Comparison of ENCODE assay signal across 25 mouse cellular contexts in the genomic region with DNA sequence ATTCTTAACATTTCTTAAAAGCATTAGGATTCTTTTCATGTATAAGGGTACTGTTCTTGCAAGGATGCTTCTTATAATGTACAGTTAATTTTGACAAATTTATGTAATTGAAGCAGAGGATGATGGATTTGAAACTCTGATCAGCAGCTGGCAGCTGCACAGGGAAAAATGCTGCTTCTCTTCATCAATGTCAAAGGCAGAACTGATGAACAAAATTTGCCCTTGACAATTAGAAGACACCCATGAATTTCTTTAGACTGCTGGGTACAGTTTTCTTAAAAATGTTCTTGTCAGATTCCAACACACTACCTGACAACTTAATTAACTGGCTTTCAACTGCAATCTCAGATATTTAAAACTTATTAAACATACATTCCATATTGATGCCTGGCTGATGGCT.
DNase-seq lines count a peak whose midpoint lies in the region; ATAC-seq and TF ChIP-seq lines count a peak whose summit lies in the region.
"Had no signal": no experiment of that assay in that cellular context is flagged by ENCODE, and none has a peak within 500 bp of the region (broad histone marks: within the 10 kb centered on the region; RNA-seq: fewer than 3 reads in every experiment).

No protein-coding gene starts in this region.

- no peaks in the 10 kb centered on the region for H3K4me1 ChIP-seq in forebrain, embryonic 14.5 days (ENCODE audit: control insufficient read depth, insufficient read depth, low read length)
- 0 out of 2 replicates have a peak, but pooled peaks cover 3% of the 10 kb centered on the region for H3K4me1 ChIP-seq in forebrain, embryonic 10.5 days
- H3K4me1 ChIP-seq in forebrain, postnatal 0 days (ENCODE audit: insufficient read depth): no peaks in the 10 kb centered on the region; the same call in 1 of the 2 replicates
- no peaks in the 10 kb centered on the region for H3K4me1 ChIP-seq in forebrain, embryonic 13.5 days
- peaks cover 3% of the 10 kb centered on the region for H3K4me1 ChIP-seq in heart, embryonic 12.5 days (replicated peaks)

- no peak overlapping the region for H3K9ac ChIP-seq in forebrain, embryonic 14.5 days (ENCODE audit: low read length)
- no peak overlapping the region for H3K9ac ChIP-seq in forebrain, postnatal 0 days
- H3K9ac ChIP-seq in forebrain, embryonic 13.5 days: no peak overlapping the region
- H3K9ac ChIP-seq in heart, embryonic 12.5 days: no peak overlapping the region
- H3K9ac ChIP-seq: embryonic facial prominence, embryonic 13.5 days; embryonic facial prominence, embryonic 15.5 days had no signal

- DNase-seq in forebrain, embryonic 14.5 days (ENCODE audit: low spot score): peak; percentile 22
- no peak for DNase-seq in forebrain, embryonic 10.5 days (ENCODE audit: extremely low spot score, low spot score)
- DNase-seq in forebrain, postnatal 0 days: peak; percentile 30
- peak; percentile 47 for DNase-seq in brain, embryonic 18.5 days (ENCODE audit: low read depth, low spot score)
- DNase-seq: adrenal gland, adult 8-10 months; adrenal gland, postnatal 14 days; adrenal gland, postnatal 36 days; B cell, adult 2 months; cerebellum, adult 11 months; cerebellum, adult 18-20 months; cerebellum, adult 8-10 months; cerebellum, adult 9-11 months; cerebellum, postnatal 14 days; cerebellum, postnatal 36 days; embryo, embryonic 11 days had no signal

- H3K27me3 ChIP-seq in forebrain, embryonic 14.5 days (replicated peaks; ENCODE audit: control insufficient read depth, insufficient read depth, low read length): no peaks in the 10 kb centered on the region
- no peaks in the 10 kb centered on the region for H3K27me3 ChIP-seq in forebrain, embryonic 10.5 days (ENCODE audit: poor library complexity, severe bottlenecking)
- no peaks in the 10 kb centered on the region for H3K27me3 ChIP-seq in forebrain, postnatal 0 days (ENCODE audit: insufficient read depth, low read length)
- H3K27me3 ChIP-seq in forebrain, embryonic 13.5 days: no peaks in the 10 kb centered on the region
- H3K27me3 ChIP-seq in heart, embryonic 12.5 days (replicated peaks): no peaks in the 10 kb centered on the region
- H3K27me3 ChIP-seq: CH12.LX; embryonic facial prominence, embryonic 13.5 days; embryonic facial prominence, embryonic 15.5 days; Patski had no signal

- no peaks in the 10 kb centered on the region for H3K9me3 ChIP-seq in forebrain, embryonic 14.5 days (replicated peaks; ENCODE audit: control insufficient read depth, low read length)
- no peaks in the 10 kb centered on the region for H3K9me3 ChIP-seq in forebrain, embryonic 10.5 days
- H3K9me3 ChIP-seq in forebrain, postnatal 0 days (ENCODE audit: low read length): no peaks in the 10 kb centered on the region
- no peaks in the 10 kb centered on the region for H3K9me3 ChIP-seq in forebrain, embryonic 13.5 days (replicated peaks)
- H3K9me3 ChIP-seq in heart, embryonic 12.5 days (replicated peaks): no peaks in the 10 kb centered on the region
- H3K9me3 ChIP-seq: embryonic facial prominence, embryonic 13.5 days; embryonic facial prominence, embryonic 15.5 days; G1E had no signal

- H3K4me3 ChIP-seq in forebrain, embryonic 14.5 days (ENCODE audit: low read depth, low read length): no peak overlapping the region
- H3K4me3 ChIP-seq in forebrain, embryonic 10.5 days: no peak overlapping the region
- no peak overlapping the region for H3K4me3 ChIP-seq in forebrain, postnatal 0 days (ENCODE audit: low read depth, low read length)
- H3K4me3 ChIP-seq in forebrain, embryonic 13.5 days: no peak overlapping the region
- H3K4me3 ChIP-seq in heart, embryonic 12.5 days: no peak overlapping the region
- H3K4me3 ChIP-seq: embryonic facial prominence, embryonic 13.5 days; embryonic facial prominence, embryonic 15.5 days; erythroblast, embryonic 14.5 days had no signal

- TF ChIP-seq CTCF in forebrain, postnatal 0 days (IDR thresholded peaks at IDR 0.05; ENCODE audit: low read depth): no peak

- no peak for ATAC-seq in forebrain, embryonic 14.5 days
- peak; percentile 59; the same call in 1 of the 2 replicates for ATAC-seq in forebrain, postnatal 0 days
- ATAC-seq in forebrain, embryonic 13.5 days: no peak; the same call in 1 of the 2 replicates
- ATAC-seq in heart, embryonic 12.5 days (ENCODE audit: insufficient number of reproducible peaks, low FRiP score): no peak
- ATAC-seq: activated CD4-positive, CD25-positive, alpha-beta regulatory T cell, adult 4 months; CD4-positive, CD25-positive, alpha-beta regulatory T cell, adult 4 months; Patski had no signal

- no peak overlapping the region for H3K4me2 ChIP-seq in forebrain, embryonic 14.5 days (ENCODE audit: low read length)
- no peak overlapping the region for H3K4me2 ChIP-seq in forebrain, postnatal 0 days (ENCODE audit: low read depth)
- no peak overlapping the region for H3K4me2 ChIP-seq in forebrain, embryonic 13.5 days
- H3K4me2 ChIP-seq in heart, embryonic 12.5 days: no peak overlapping the region
- H3K4me2 ChIP-seq: embryonic facial prominence, embryonic 13.5 days; embryonic facial prominence, embryonic 15.5 days had no signal

- no peak overlapping the region for H3K27ac ChIP-seq in forebrain, embryonic 14.5 days (ENCODE audit: low read depth, low read length)
- H3K27ac ChIP-seq in forebrain, embryonic 10.5 days: no peak overlapping the region
- H3K27ac ChIP-seq in forebrain, postnatal 0 days (ENCODE audit: low read depth, low read length): no peak overlapping the region
- H3K27ac ChIP-seq in forebrain, embryonic 13.5 days: no peak overlapping the region
- no peak overlapping the region for H3K27ac ChIP-seq in heart, embryonic 12.5 days (ENCODE audit: poor library complexity, severe bottlenecking)
- H3K27ac ChIP-seq: embryonic facial prominence, embryonic 13.5 days; embryonic facial prominence, embryonic 15.5 days had no signal

- H3K36me3 ChIP-seq in forebrain, embryonic 14.5 days (ENCODE audit: control insufficient read depth, insufficient read depth, low read length): no peaks in the 10 kb centered on the region
- H3K36me3 ChIP-seq in forebrain, embryonic 10.5 days (replicated peaks): no peaks in the 10 kb centered on the region
- H3K36me3 ChIP-seq in forebrain, postnatal 0 days (ENCODE audit: insufficient read depth): no peaks in the 10 kb centered on the region
- no peaks in the 10 kb centered on the region for H3K36me3 ChIP-seq in forebrain, embryonic 13.5 days (ENCODE audit: poor library complexity, severe bottlenecking)
- no peaks in the 10 kb centered on the region for H3K36me3 ChIP-seq in heart, embryonic 12.5 days
- H3K36me3 ChIP-seq: embryonic facial prominence, embryonic 13.5 days; embryonic facial prominence, embryonic 15.5 days had no signal
